Mouse (Mus musculus): Measurements from ENCODE around the gene Nectin1. TPM values are rescaled to one million over a fixed set of nuclear protein-coding genes. Genes with fewer than 3 reads are reported as not detected.

Nectin1 gene
- total and polyA plus RNA-seq, 3 experiments, result 0.26 to 1.9 (median 1.8) TPM

DNA sequence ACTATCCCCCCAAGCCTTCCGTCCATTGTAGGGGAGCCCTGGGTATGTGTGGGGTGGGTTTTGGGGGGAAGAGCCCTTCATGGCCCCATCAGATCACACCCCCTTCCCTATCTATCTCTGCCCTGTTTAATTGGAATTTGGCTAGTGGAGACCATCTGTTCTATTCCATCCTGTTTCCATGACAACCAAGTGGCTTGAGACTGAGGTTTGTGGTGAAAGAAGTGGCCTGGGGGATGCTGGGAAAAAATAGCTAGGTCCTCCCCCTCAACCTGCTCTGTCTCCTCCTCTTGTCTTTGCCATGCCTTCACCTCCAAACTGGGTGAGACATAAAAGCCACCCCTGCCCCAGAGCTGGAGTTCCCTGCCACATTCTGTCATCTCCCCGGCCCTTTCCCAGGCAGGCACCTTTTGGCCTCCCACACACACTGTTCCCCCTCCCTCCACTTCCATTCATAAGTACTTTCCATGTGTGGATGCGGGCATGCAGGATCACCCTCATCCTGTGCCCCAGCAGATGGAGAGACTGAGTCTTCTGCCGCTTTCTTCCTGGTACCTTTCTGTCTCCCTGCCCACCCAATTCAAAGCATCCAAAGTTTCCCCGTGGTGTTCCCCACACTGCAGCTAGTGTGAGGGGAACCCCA is 17.5 kb downstream of the Nectin1 start:
- Histone ChIP-seq H3K4me1 (ENCODE audit: control insufficient read depth in 1 of 2, insufficient read depth in 2 of 2) (peaks cover 28 to 76% of the 10 kb centered on the region in 2 experiments), H3K36me3 (replicated peaks in 1 of 2; ENCODE audit: control insufficient read depth in 1 of 2, insufficient read depth in 1 of 2, low read length in 1 of 2) (peaks cover 0 to 3% of the 10 kb centered on the region in 2 experiments), H3K9ac (ENCODE audit: insufficient read depth, low read depth) (0 out of 2 replicates have a peak overlapping the region, but pooled peaks have one; percentile 10), H3K4me2 (ENCODE audit: insufficient read depth, low read depth, poor library complexity, severe bottlenecking) (0 out of 2 replicates have a peak overlapping the region, but pooled peaks have one; percentile 39), H3K79me2 (replicated peaks; ENCODE audit: control insufficient read depth, extremely low read depth, insufficient read depth, poor library complexity, severe bottlenecking) (no peaks in the 10 kb centered on the region), H3K4me3 (replicated peaks in 1 of 3; ENCODE audit: low read depth in 2 of 3, low read length in 2 of 3, poor library complexity in 1 of 3) (no peak overlapping the region), H3K9me3 (replicated peaks; ENCODE audit: low read length) (peaks cover 8% of the 10 kb centered on the region), H3K27ac (ENCODE audit: insufficient read depth, low read depth) (peak overlapping the region; percentile 56), H3K27me3 (replicated peaks) (no peaks in the 10 kb centered on the region)
- in situ Hi-C loops (cut with MboI; ENCODE audit: low pct_ligation_motif_present, low pct_unique_long_range_greater_than_20kb, low sequenced_read_pairs), result no loop called here
- DNase-seq (ENCODE audit: extremely low read depth), result peak; percentile 75
- dilution Hi-C loops (cut with MboI; ENCODE audit: extremely low pct_ligation_motif_present, extremely low pct_unique_long_range_greater_than_20kb, low sequenced_read_pairs), result no loop called here
- TF ChIP-seq SMC3 (IDR thresholded peaks at IDR 0.05; ENCODE audit: low read depth, low read length) (no peak), MYC (IDR thresholded peaks at IDR 0.05; ENCODE audit: low read depth, low read length) (no peak), USF2 (conservative IDR thresholded peaks at IDR 0.05; ENCODE audit: low read depth, low read length) (no peak), ZC3H11A (IDR thresholded peaks at IDR 0.05; ENCODE audit: low read depth, low read length) (no peak), NRF1 (IDR thresholded peaks at IDR 0.05; ENCODE audit: low read depth, low read length) (no peak), ZMIZ1 (IDR thresholded peaks at IDR 0.05; ENCODE audit: low read depth, low read length) (no peak), TCF12 (IDR thresholded peaks at IDR 0.05; ENCODE audit: low read depth, low read length) (no peak), ELF1 (IDR thresholded peaks at IDR 0.05; ENCODE audit: low read depth, low read length) (no peak), JUND (conservative IDR thresholded peaks at IDR 0.05; ENCODE audit: low read depth, low read length) (no peak)

DNA sequence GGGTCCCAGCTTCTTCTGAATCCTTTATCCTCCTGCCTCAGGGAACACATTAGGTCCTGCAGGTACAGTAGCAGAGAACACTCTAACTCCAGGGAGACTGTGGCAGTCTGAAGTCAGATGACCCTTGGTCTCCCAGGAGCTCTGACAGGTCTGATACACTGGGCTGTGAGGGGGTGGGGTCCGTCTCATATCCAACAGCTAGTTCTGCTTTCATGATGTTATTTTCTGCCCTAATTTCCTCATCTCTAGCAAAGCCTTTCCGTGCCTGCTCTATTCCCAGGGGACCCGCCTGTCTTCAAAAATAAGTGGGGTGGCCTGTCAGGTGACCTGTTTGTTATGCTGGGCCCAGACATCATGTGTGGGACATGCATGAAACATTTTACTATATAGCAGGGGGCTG is 18.2 kb downstream of the Nectin1 start:
- Histone ChIP-seq H3K4me3 (replicated peaks in 1 of 3; ENCODE audit: low read depth in 2 of 3, low read length in 2 of 3, poor library complexity in 1 of 3) (no peak overlapping the region), H3K27ac (ENCODE audit: insufficient read depth, low read depth) (peak overlapping the region; percentile 56), H3K9ac (ENCODE audit: insufficient read depth, low read depth) (0 out of 2 replicates have a peak overlapping the region, but pooled peaks have one; percentile 10), H3K27me3 (replicated peaks) (no peaks in the 10 kb centered on the region), H3K36me3 (replicated peaks in 1 of 2; ENCODE audit: control insufficient read depth in 1 of 2, insufficient read depth in 1 of 2, low read length in 1 of 2) (peaks cover 0 to 3% of the 10 kb centered on the region in 2 experiments), H3K4me1 (ENCODE audit: control insufficient read depth in 1 of 2, insufficient read depth in 2 of 2) (peaks cover 25 to 71% of the 10 kb centered on the region in 2 experiments), H3K9me3 (replicated peaks; ENCODE audit: low read length) (peaks cover 8% of the 10 kb centered on the region), H3K79me2 (replicated peaks; ENCODE audit: control insufficient read depth, extremely low read depth, insufficient read depth, poor library complexity, severe bottlenecking) (no peaks in the 10 kb centered on the region), H3K4me2 (ENCODE audit: insufficient read depth, low read depth, poor library complexity, severe bottlenecking) (peak overlapping the region; percentile 39)
- peak; percentile 87 for DNase-seq (ENCODE audit: extremely low read depth)
- dilution Hi-C loops (cut with MboI; ENCODE audit: extremely low pct_ligation_motif_present, extremely low pct_unique_long_range_greater_than_20kb, low sequenced_read_pairs), result no loop called here
- no peak for TF ChIP-seq MAZ (IDR thresholded peaks at IDR 0.05; ENCODE audit: low read depth, low read length)
- 0 out of 2 replicates have a peak, but pooled peaks have one; percentile 6 for TF ChIP-seq IRF4 (IDR thresholded peaks at IDR 0.05; ENCODE audit: low read depth, low read length)
- TF ChIP-seq ETS1 (conservative IDR thresholded peaks at IDR 0.05; ENCODE audit: low read depth, low read length), result peak; percentile 59
- no peak for TF ChIP-seq JUN (IDR thresholded peaks at IDR 0.05; ENCODE audit: insufficient read depth, low read depth, low read length)
- TF ChIP-seq BHLHE40 (IDR thresholded peaks at IDR 0.05; ENCODE audit: low read depth, low read length), result peak; percentile 82
- TF ChIP-seq TCF12 (IDR thresholded peaks at IDR 0.05; ENCODE audit: low read depth, low read length), result peak; percentile 51; the same call in 1 of the 2 replicates
- no peak for TF ChIP-seq GABPA (IDR thresholded peaks at IDR 0.05; ENCODE audit: insufficient replicate concordance, low read depth, low read length)
- 0 out of 2 replicates have a peak, but pooled peaks have one; percentile 32 for TF ChIP-seq CHD2 (IDR thresholded peaks at IDR 0.05; ENCODE audit: low read length)
- 0 out of 2 replicates have a peak, but pooled peaks have one; percentile 7 for TF ChIP-seq JUND (conservative IDR thresholded peaks at IDR 0.05; ENCODE audit: low read depth, low read length)
- peak; percentile 72 for TF ChIP-seq EP300 (IDR thresholded peaks at IDR 0.05; ENCODE audit: low read length)
- TF ChIP-seq MEF2A (IDR thresholded peaks at IDR 0.05; ENCODE audit: borderline replicate concordance, low read depth, low read length), result peak; percentile 85
- no peak for TF ChIP-seq ZKSCAN1 (IDR thresholded peaks at IDR 0.05; ENCODE audit: borderline replicate concordance, low read depth, low read length)
- TF ChIP-seq USF1 (IDR thresholded peaks at IDR 0.05; ENCODE audit: low read depth, low read length), result peak; percentile 51; the same call in 1 of the 2 replicates
- in situ Hi-C loops (cut with MboI; ENCODE audit: low pct_ligation_motif_present, low pct_unique_long_range_greater_than_20kb, low sequenced_read_pairs), result no loop called here
